Mouse (Mus musculus) skeletal muscle tissue, adult 2 months (tissue): ENCODE measurements around the gene Tenm1.
A peak's percentile ranks its signal among the peaks of the same experiment; 100 is the strongest.

Source experiments
- DNase-seq: peaks from one replicate; pipeline ENCODE4 v3.0.0-alpha.2; 2012; ENCODE audit warnings: low read depth, low spot score

The Tenm1 gene

DNA sequence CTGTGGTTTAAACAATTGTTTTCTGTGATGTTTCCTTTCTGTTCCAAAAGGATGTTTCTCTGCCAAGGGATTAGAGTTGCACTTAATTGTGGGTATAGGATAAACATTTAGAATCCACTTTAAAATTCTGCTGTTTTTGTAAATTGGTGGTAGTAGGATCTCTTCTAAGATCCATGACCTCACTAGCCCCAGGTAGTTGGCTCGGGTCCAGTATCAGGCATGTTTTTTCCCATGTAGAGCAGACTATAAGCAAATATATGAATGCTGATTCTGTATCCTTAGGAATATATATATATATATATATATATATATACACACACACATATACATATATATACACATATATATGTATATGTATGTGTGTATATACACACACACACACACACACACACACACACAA, 567.2 kb downstream of the Tenm1 start:
- no peak for DNase-seq

DNA sequence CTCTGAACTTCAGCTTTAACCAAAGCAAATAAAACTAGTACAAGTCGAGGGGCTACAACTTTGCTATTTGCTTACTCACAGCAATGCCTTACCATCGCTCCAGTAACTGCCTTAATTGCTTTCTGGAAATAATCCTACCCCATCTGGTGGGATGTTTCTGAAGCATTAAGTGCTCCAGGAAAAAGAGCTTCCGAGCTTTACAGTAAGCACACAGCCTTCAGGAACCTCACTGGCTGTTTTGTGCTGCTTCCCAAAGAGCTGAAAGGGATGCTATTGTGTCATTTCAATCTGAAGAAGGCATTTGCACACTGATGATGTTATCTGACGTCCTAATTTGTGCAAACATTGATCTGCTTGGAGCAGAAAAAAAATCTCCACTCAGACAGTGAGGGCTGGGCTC, 647.4 kb downstream of the Tenm1 start:
- DNase-seq = no peak

DNA sequence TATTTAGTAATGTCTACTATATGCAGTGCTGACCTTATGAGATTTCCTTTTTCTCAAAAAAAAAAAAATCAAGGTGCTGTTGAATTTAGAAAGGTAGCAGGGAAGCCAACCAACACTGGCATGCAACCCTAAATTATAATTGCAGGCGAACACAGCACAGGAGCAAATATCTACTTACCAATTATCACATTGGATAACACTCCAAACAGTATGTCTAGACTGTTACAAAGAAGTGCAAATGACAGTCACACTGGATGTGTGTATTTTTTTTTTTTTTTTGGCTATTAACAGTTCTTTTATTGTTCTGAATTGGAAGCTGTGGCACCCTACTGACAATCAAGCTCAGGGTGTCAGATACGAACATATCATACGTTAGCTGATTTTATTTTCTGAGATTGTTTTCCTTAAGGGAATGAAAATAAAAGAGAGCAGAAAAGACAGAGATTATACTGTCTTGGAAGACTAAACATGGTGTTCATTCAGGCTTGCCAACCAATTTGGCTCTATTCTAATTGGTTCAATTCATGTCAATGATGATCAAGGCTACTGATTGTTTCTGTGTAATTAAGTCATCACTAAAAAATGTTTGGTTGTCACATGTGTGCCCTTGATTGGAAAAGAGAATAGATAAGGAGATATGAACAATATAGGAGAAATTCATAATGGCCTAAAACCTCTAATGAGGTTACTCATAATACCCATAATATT, 710.7 kb downstream of the Tenm1 start:
- no peak for DNase-seq

- DNase-seq = no peak
Measured at GRCm38 (mm10) chrX:42700291-42700690, 728.6 kb downstream of the Tenm1 start.

DNA sequence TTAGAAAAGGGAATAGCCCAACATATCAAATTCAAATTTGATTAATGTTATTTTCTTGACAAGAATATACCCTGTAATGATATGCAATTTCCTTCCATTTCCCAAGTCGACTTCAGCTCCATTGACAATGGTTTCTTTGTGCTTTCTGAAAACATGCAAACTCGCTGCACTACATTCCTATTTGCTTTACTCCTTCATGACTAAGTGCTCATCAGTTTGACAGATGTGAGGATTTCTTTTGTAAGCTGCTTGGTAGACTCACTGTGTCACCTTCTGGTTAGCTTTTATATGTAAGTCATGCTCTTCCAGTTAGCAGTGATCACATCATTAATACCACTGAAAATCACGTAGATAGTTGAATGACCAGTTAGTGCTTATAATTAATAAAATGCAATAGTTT, 781.8 kb downstream of the Tenm1 start:
- DNase-seq = no peak

DNA sequence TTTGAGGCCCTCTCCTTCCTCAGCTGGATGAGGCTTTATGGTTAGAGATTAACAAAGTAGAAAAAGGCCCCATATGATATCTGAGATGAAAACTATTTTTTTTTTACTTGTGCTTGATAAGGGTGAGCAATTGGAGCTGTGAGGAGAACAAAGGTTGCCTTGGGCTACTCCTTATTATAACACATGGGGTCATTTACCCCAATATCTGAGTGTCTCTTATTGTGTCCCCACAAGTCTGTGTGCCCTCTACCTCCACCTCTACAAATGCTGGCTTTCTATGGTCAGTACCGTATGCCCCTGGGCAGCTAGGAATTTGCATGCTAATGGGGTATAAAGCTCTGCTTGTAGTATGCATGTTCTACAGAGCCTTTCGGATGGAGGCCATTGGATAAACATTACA, 848.4 kb downstream of the Tenm1 start:
- no peak for DNase-seq

- DNase-seq = no peak
Measured at GRCm38 (mm10) chrX:42558683-42559082, 870.2 kb downstream of the Tenm1 start.

GRCm38 (mm10) chrX:42557284-42557683, 871.6 kb downstream of the Tenm1 start:
- peak; percentile 1 for DNase-seq

- no peak for DNase-seq
Measured at GRCm38 (mm10) chrX:42548513-42548912, 880.4 kb downstream of the Tenm1 start.

- no peak for DNase-seq
Measured at GRCm38 (mm10) chrX:42545076-42545475, 883.9 kb downstream of the Tenm1 start.

- peak; percentile 38 for DNase-seq
Measured at GRCm38 (mm10) chrX:42540756-42541053, 888.2 kb downstream of the Tenm1 start.

DNA sequence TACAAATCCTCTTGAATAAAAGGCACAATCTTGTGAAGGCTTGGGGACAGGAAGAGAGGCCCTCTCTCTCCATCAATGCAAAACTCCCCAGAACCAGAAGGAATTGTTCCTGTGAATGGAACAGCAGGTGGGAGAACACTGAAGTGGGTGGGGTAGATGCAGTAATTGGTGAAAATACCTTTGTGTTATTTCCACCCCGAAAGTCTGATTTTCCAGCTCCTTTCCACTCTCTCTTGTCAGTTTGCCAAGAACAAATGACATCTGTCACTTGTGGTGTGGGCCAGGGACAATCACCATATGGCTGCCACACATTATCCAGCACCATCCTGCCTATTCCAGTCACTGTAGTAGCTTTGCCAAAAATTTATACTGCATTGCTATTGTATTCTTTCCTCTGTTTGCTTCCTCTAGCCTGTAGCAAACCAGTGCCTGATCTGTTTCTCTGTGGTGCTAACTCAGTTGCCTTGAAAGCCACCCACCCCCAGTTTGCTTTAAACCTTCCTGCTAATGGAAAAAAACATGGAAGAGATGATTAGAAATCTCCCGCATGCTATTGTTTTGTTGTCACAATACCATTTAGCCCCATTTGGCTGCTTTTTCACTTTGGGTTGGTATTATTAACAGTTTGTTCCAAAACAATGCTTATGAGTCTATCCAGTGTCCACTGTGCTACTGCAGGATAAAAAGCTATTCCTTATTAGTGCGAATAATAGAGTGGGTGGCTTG, 888.7 kb downstream of the Tenm1 start:
- no peak for DNase-seq

- no peak for DNase-seq
Measured at GRCm38 (mm10) chrX:42530703-42531102, 898.2 kb downstream of the Tenm1 start.

DNA sequence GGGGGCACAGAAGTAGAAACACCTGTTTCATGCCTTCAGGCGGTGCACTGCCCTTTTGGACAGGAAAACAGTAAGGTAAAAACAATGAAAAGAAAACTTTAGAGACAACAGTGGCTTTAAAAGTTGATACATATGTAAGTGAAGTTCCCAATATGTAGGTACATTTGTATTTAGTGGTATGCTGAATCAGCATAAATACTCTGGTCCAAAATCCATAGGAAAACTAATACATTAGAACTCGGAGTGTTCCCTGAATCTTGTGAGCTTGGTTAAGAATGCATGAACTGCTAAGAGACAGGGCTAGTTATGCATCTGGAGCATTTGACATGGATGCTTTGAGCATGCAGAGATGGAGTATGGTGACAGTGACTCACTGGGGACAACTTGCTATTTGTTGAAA, 906.1 kb downstream of the Tenm1 start:
- DNase-seq = no peak

- no peak for DNase-seq
Measured at GRCm38 (mm10) chrX:42512567-42512966, 916.4 kb downstream of the Tenm1 start.

GRCm38 (mm10) chrX:42511105-42511504, 917.8 kb downstream of the Tenm1 start:
- DNase-seq = no peak

DNA sequence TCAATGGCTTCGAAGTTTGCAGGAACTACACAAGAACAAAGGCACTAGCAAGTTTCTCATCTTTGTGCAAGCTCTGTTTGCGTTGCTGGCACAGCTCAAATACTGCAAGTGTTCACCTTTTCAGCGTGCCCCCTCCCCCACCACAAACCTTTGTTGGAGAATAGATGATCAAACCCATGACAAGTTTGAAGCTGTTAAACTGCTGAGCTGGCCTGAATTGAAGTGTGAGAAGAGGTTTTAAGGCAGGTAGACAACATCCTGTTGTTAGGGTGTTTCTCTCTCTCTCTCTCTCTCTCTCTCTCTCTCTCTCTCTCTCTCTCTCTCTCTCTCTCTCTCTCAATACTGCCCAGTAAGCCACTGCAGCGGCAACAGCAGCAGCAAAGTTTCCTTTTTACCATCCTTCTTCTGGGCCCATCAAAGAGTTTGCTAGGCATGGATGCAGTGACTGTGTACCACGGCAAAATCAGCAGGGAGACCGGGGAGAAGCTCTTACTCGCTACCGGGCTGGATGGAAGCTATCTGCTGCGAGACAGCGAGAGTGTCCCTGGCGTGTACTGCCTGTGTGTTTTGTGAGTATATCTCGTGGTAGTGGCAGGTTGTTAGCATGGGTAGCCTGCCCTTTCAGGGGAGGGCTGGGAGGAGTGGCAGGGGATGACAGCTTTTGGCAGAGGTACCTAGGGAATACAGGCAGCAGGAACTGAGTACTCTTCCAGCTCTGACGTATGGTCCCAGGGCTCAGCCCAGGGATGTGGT, 926.5 kb downstream of the Tenm1 start, which contains the start of gene Sh2d1a:
Gene Sh2d1a (plus strand): TSS at position 163 of the 753 bp plus-strand sequence.
- DNase-seq = no peak

GRCm38 (mm10) chrX:42500538-42500937, 928.4 kb downstream of the Tenm1 start:
- no peak for DNase-seq

DNA sequence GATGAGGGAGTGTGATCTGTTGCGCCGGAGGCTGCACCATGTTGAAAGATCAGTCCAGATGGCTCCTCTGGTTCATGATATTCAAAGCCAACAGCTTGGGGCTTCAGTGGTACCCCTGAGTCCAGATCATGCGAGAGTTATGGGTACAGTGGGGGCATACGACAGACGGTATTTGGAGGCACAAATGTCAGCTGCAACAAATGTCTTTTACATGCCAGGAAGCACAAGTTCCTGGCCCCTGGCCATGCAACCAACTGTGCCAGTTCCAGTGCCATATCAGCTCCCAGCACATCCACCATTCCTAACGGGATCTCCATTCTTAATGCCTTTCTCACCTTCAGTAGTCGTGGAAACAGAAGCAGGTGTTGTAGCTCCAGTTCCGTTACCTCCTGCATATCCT, 938.6 kb downstream of the Tenm1 start:
- no peak for DNase-seq

- DNase-seq = no peak
Measured at GRCm38 (mm10) chrX:42489446-42489845, 939.5 kb downstream of the Tenm1 start, which contains the start of gene Tex13c2. TSS of gene Tex13c2 (plus strand) at chrX:42489691.
